Mouse (Mus musculus) brain, embryonic 14.5 days (tissue): Measurements from ENCODE around the gene E130309D02Rik.

Experiments used
- CTCF ChIP-seq: fragments of 200-500 bp; IDR thresholded peaks from 2 replicates; pipeline ENCODE4 v1.5.1; 2012; ENCODE audit warnings: inconsistent platforms, mild to moderate bottlenecking, moderate library complexity, borderline replicate concordance; ENCODE audit not compliant: insufficient read depth, insufficient read length; ENCODE audit errors: extremely low read depth
- POLR2A ChIP-seq: fragments of 200-500 bp; IDR thresholded peaks from 2 replicates; pipeline ENCODE4 v1.6.1; 2012; ENCODE audit warnings: mild to moderate bottlenecking, inconsistent platforms, borderline replicate concordance; ENCODE audit not compliant: poor library complexity, insufficient read depth, insufficient read length, severe bottlenecking; ENCODE audit errors: extremely low read depth

DNA sequence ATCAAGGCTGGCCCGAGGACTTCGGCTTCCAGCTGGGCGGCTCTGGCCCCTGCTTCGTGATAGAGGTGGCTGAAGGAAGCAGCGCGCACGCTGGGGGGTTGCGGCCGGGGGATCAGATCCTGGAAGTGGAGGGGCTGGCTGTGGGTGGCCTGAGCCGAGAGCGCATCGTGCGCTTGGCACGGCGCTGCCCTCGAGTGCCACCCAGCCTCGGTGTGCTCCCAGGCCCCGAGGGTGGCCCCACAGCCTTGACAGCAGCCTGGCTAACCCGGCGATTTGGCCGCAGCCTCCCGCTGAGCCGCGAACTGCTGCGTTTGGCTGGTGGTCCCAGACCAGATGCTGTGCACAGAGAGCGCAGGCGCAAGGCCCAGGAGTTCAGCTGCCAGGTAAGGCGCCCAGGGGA, 42.4 kb upstream of the E130309D02Rik start:
- TF ChIP-seq CTCF (no peak), POLR2A (no peak)
